Mouse (Mus musculus): ENCODE results near the gene Clrn3. TPM values are rescaled to one million over a fixed set of nuclear protein-coding genes. Genes with fewer than 3 reads are reported as not detected.
"Not testable (repeated sequence)": the region's sequence is repeated elsewhere in the genome, so short reads cannot be mapped to it uniquely, and the experiment has no call there.

The Clrn3 gene
- polyA plus RNA-seq, 1 experiment from 2014 or later, result not detected

- H3K4me1 ChIP-seq (replicated peaks; ENCODE audit: control insufficient read depth, insufficient read depth, low read length), result no peaks in the 10 kb centered on the region; the same call in 1 of the 2 replicates
- H3K36me3 ChIP-seq (replicated peaks; ENCODE audit: control insufficient read depth, insufficient read depth), result no peaks in the 10 kb centered on the region
- no peaks in the 10 kb centered on the region for H3K27me3 ChIP-seq (ENCODE audit: control insufficient read depth, insufficient read depth, low read length)
- 66% methylated on average over 4 of the region's 4 CpGs for WGBS
- H3K9me3 ChIP-seq (ENCODE audit: control insufficient read depth, low read length), result no peaks in the 10 kb centered on the region
- H3K4me3 ChIP-seq (replicated peaks; ENCODE audit: low read length), result no peak overlapping the region
- no peak overlapping the region for H3K9ac ChIP-seq
- H3K27ac ChIP-seq, result no peak overlapping the region
- ATAC-seq (ENCODE audit: low FRiP score) (no peak), DNase-seq (ENCODE audit: low spot score) (no peak)
- no peak overlapping the region for H3K4me2 ChIP-seq (replicated peaks)
These were observed 4.5 kb downstream of the Clrn3 start for GRCm38 (mm10) chr7:135523981-135524380.

GRCm38 (mm10) chr7:135521755-135522512 is 6.5 kb downstream of the Clrn3 start:
- 55% methylated on average over 15 of the region's 15 CpGs for WGBS
- H3K27ac ChIP-seq, result no peak overlapping the region
- H3K9me3 ChIP-seq (ENCODE audit: control insufficient read depth, low read length), result no peaks in the 10 kb centered on the region
- no peaks in the 10 kb centered on the region for H3K36me3 ChIP-seq (replicated peaks; ENCODE audit: control insufficient read depth, insufficient read depth)
- no peak overlapping the region for H3K4me3 ChIP-seq (replicated peaks; ENCODE audit: low read length)
- H3K9ac ChIP-seq, result no peak overlapping the region
- no peak overlapping the region for H3K4me2 ChIP-seq (replicated peaks)
- H3K4me1 ChIP-seq (replicated peaks; ENCODE audit: control insufficient read depth, insufficient read depth, low read length), result no peaks in the 10 kb centered on the region; the same call in 1 of the 2 replicates
- H3K27me3 ChIP-seq (ENCODE audit: control insufficient read depth, insufficient read depth, low read length), result no peaks in the 10 kb centered on the region
- ATAC-seq (ENCODE audit: low FRiP score), result no peak
- DNase-seq (ENCODE audit: low spot score), result no peak

GRCm38 (mm10) chr7:135520241-135520640 is 8.2 kb downstream of the Clrn3 start:
- H3K4me1 ChIP-seq (replicated peaks; ENCODE audit: control insufficient read depth, insufficient read depth, low read length), result no peaks in the 10 kb centered on the region; the same call in 1 of the 2 replicates
- no peaks in the 10 kb centered on the region for H3K9me3 ChIP-seq (ENCODE audit: control insufficient read depth, low read length)
- WGBS, result 84% methylated on average over 5 of the region's 5 CpGs
- no peaks in the 10 kb centered on the region for H3K36me3 ChIP-seq (replicated peaks; ENCODE audit: control insufficient read depth, insufficient read depth)
- no peak overlapping the region for H3K27ac ChIP-seq
- no peaks in the 10 kb centered on the region for H3K27me3 ChIP-seq (ENCODE audit: control insufficient read depth, insufficient read depth, low read length)
- DNase-seq (ENCODE audit: low spot score), result no peak
- no peak overlapping the region for H3K4me2 ChIP-seq (replicated peaks)
- H3K9ac ChIP-seq, result no peak overlapping the region
- no peak for ATAC-seq (ENCODE audit: low FRiP score)
- H3K4me3 ChIP-seq (replicated peaks; ENCODE audit: low read length), result no peak overlapping the region

GRCm38 (mm10) chr7:135517191-135517590 is 11.3 kb downstream of the Clrn3 start:
- WGBS, result 74% methylated on average over 4 of the region's 4 CpGs
- Histone ChIP-seq H3K4me1 (replicated peaks; ENCODE audit: control insufficient read depth, insufficient read depth, low read length) (no peaks in the 10 kb centered on the region; the same call in 1 of the 2 replicates), H3K9me3 (ENCODE audit: control insufficient read depth, low read length) (no peaks in the 10 kb centered on the region), H3K36me3 (replicated peaks; ENCODE audit: control insufficient read depth, insufficient read depth) (no peaks in the 10 kb centered on the region), H3K27me3 (ENCODE audit: control insufficient read depth, insufficient read depth, low read length) (no peaks in the 10 kb centered on the region), H3K4me3 (replicated peaks; ENCODE audit: low read length) (no peak overlapping the region), H3K27ac (no peak overlapping the region), H3K9ac (no peak overlapping the region), H3K4me2 (replicated peaks) (no peak overlapping the region)
- DNase-seq (ENCODE audit: low spot score) (no peak), ATAC-seq (ENCODE audit: low FRiP score) (no peak)

- Histone ChIP-seq H3K27me3 (ENCODE audit: control insufficient read depth, insufficient read depth, low read length) (no peaks in the 10 kb centered on the region), H3K4me2 (replicated peaks) (no peak overlapping the region), H3K4me1 (replicated peaks; ENCODE audit: control insufficient read depth, insufficient read depth, low read length) (no peaks in the 10 kb centered on the region), H3K4me3 (replicated peaks; ENCODE audit: low read length) (no peak overlapping the region), H3K27ac (no peak overlapping the region), H3K36me3 (replicated peaks; ENCODE audit: control insufficient read depth, insufficient read depth) (no peaks in the 10 kb centered on the region), H3K9me3 (ENCODE audit: control insufficient read depth, low read length) (no peaks in the 10 kb centered on the region), H3K9ac (no peak overlapping the region)
- WGBS, result 86% methylated on average over 3 of the region's 3 CpGs
- DNase-seq (ENCODE audit: low spot score) (no peak), ATAC-seq (ENCODE audit: low FRiP score) (no peak)
These were observed 16.7 kb downstream of the Clrn3 start for GRCm38 (mm10) chr7:135511723-135512122.

- H3K27me3 ChIP-seq (ENCODE audit: control insufficient read depth, insufficient read depth, low read length), result no peaks in the 10 kb centered on the region
- WGBS, result 92% methylated on average over 5 of the region's 5 CpGs
- no peak overlapping the region for H3K4me3 ChIP-seq (replicated peaks; ENCODE audit: low read length)
- H3K4me2 ChIP-seq (replicated peaks), result no peak overlapping the region
- H3K9ac ChIP-seq, result no peak overlapping the region
- no peaks in the 10 kb centered on the region for H3K4me1 ChIP-seq (replicated peaks; ENCODE audit: control insufficient read depth, insufficient read depth, low read length)
- no peaks in the 10 kb centered on the region for H3K9me3 ChIP-seq (ENCODE audit: control insufficient read depth, low read length)
- no peak for ATAC-seq (ENCODE audit: low FRiP score)
- no peak for DNase-seq (ENCODE audit: low spot score)
- H3K27ac ChIP-seq, result no peak overlapping the region
- no peaks in the 10 kb centered on the region for H3K36me3 ChIP-seq (replicated peaks; ENCODE audit: control insufficient read depth, insufficient read depth)
These were observed 18.0 kb downstream of the Clrn3 start for GRCm38 (mm10) chr7:135510431-135510830.

GRCm38 (mm10) chr7:135509272-135509671 is 19.2 kb downstream of the Clrn3 start:
- Histone ChIP-seq H3K36me3 (replicated peaks; ENCODE audit: control insufficient read depth, insufficient read depth) (no peaks in the 10 kb centered on the region), H3K27ac (no peak overlapping the region), H3K4me1 (replicated peaks; ENCODE audit: control insufficient read depth, insufficient read depth, low read length) (no peaks in the 10 kb centered on the region), H3K9ac (no peak overlapping the region), H3K4me3 (replicated peaks; ENCODE audit: low read length) (no peak overlapping the region), H3K9me3 (ENCODE audit: control insufficient read depth, low read length) (no peaks in the 10 kb centered on the region), H3K27me3 (ENCODE audit: control insufficient read depth, insufficient read depth, low read length) (no peaks in the 10 kb centered on the region), H3K4me2 (replicated peaks) (no peak overlapping the region)
- WGBS, result 94% methylated on average over 3 of the region's 3 CpGs
- ATAC-seq (ENCODE audit: low FRiP score) (no peak), DNase-seq (ENCODE audit: low spot score) (no peak)

GRCm38 (mm10) chr7:135508602-135509001 is 19.9 kb downstream of the Clrn3 start:
- Histone ChIP-seq H3K9ac (no peak overlapping the region), H3K36me3 (replicated peaks; ENCODE audit: control insufficient read depth, insufficient read depth) (no peaks in the 10 kb centered on the region), H3K27ac (no peak overlapping the region), H3K27me3 (ENCODE audit: control insufficient read depth, insufficient read depth, low read length) (no peaks in the 10 kb centered on the region), H3K4me3 (replicated peaks; ENCODE audit: low read length) (no peak overlapping the region), H3K4me2 (replicated peaks) (no peak overlapping the region), H3K4me1 (replicated peaks; ENCODE audit: control insufficient read depth, insufficient read depth, low read length) (no peaks in the 10 kb centered on the region), H3K9me3 (ENCODE audit: control insufficient read depth, low read length) (no peaks in the 10 kb centered on the region)
- 61% methylated on average over 4 of the region's 4 CpGs for WGBS
- no peak for ATAC-seq (ENCODE audit: low FRiP score)
- DNase-seq (ENCODE audit: low spot score), result no peak

- H3K4me3 ChIP-seq (replicated peaks; ENCODE audit: low read length); ATAC-seq (ENCODE audit: low FRiP score); H3K9ac ChIP-seq; H3K9me3 ChIP-seq (ENCODE audit: control insufficient read depth, low read length); H3K4me2 ChIP-seq (replicated peaks); H3K27me3 ChIP-seq (ENCODE audit: control insufficient read depth, insufficient read depth, low read length); DNase-seq (ENCODE audit: low spot score); H3K4me1 ChIP-seq (replicated peaks; ENCODE audit: control insufficient read depth, insufficient read depth, low read length); H3K36me3 ChIP-seq (replicated peaks; ENCODE audit: control insufficient read depth, insufficient read depth); H3K27ac ChIP-seq: not testable (repeated sequence)
- WGBS, result 93% methylated on average over 5 of the region's 5 CpGs
These were observed 21.9 kb downstream of the Clrn3 start for GRCm38 (mm10) chr7:135506506-135506905.

Measured in hindbrain, embryonic 14.5 days (tissue).